Mouse (Mus musculus): ENCODE measurements around the gene Zgrf1.
A peak's percentile ranks its signal among the peaks of the same experiment; 100 is the strongest.

Zgrf1 gene

DNA sequence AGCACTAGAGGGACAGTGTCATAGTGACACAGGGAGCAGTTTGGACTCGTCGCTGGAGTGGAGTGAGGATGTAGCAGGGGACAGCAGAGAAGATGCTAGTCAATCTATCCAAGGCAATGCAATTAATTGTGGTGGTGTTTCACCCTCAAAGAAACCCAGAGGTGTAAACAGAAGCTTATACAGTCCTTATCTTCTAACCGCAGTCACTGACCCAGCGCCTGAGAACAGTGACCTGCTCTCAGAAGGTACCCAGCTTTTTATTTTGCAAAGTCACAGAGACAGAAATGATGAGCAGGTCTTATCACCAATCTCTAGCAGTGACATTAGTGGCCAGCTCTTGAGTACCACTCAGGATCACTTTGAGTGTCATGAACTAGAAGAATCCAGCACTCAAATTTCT is 9.7 kb downstream of the Zgrf1 start:
- DNase-seq = no peak

- no peak for DNase-seq
Measured at GRCm38 (mm10) chr3:127565129-127565528, 11.8 kb downstream of the Zgrf1 start.

- DNase-seq = peak; percentile 20 to 28
Measured at GRCm38 (mm10) chr3:127572557-127572956, 19.3 kb downstream of the Zgrf1 start.

- no peak for DNase-seq
Measured at GRCm38 (mm10) chr3:127597136-127597535, 43.8 kb downstream of the Zgrf1 start.

- no peak for DNase-seq
Measured at GRCm38 (mm10) chr3:127608109-127608508, 54.8 kb downstream of the Zgrf1 start.

GRCm38 (mm10) chr3:127625296-127625695 is 72.0 kb downstream of the Zgrf1 start:
- DNase-seq = peak; percentile 78 to 80

- DNase-seq = no peak
Measured at GRCm38 (mm10) chr3:127625701-127626399, 72.6 kb downstream of the Zgrf1 start.

DNA sequence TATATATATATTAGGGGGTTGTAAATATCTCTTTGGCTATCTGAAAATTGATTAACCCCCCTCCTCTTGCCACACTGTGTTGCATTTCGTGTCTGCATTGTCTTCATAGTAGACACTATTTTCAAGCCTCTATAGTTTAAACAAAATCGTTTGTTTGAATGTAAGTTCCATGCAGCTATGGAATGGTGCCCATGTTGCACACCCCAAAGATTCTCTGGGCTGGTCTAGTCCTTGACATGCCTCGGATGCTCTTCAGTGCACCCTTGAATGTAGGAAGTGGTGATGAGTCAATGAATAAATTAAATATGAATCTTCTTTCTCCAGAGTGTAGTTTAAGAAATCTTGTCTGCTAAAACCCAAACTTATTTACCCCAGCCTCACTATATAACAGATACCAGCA is 73.2 kb downstream of the Zgrf1 start:
- no peak for DNase-seq

GRCm38 (mm10) chr3:127627151-127627955 is 74.1 kb downstream of the Zgrf1 start:
- no peak for DNase-seq

DNA sequence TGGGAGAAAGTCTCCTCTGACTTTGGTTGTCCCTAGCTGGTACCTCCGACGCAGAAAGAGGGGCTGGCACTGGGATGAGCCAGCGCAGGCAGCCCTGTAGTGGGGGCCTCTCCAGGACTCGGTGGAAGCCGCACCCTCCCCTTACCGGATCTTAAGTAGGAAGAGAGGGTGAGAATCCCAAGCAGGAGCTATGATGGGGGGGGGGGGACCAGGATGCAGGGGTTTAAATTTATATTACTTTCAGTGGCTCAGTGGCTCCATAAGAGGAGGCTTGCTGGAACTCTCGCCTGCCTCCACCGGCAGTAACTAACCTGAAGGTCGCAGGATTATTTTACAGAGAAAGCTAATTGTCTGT is 74.6 kb downstream of the Zgrf1 start:
- DNase-seq = no peak

GRCm38 (mm10) chr3:127628311-127629184 is 75.3 kb downstream of the Zgrf1 start:
- DNase-seq = no peak

- DNase-seq = no peak
Measured at GRCm38 (mm10) chr3:127630190-127630589, 76.9 kb downstream of the Zgrf1 start.

GRCm38 (mm10) chr3:127630735-127631372 is 77.6 kb downstream of the Zgrf1 start:
- no peak for DNase-seq

DNA sequence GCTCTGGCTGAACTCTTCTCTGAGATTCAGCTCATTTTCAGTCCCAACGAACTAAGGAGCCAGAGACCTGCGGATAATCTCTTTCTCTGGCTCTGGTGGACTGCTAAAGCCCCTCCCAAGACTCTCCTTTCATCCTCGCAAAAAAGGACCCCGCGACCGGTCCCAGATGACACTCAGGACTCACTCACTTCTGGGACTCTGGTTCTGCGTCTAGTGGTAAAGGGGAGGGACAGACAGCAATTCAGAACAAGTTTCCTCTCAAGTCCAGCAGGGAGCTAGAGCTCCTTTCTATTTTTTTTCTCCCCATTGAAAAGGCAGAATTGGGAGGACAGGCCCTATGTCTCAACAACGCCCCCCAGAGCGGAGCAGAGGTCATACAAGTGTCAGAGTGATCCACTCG is 78.3 kb downstream of the Zgrf1 start:
- no peak for DNase-seq

GRCm38 (mm10) chr3:127632531-127632930 is 79.2 kb downstream of the Zgrf1 start:
- no peak for DNase-seq

DNA sequence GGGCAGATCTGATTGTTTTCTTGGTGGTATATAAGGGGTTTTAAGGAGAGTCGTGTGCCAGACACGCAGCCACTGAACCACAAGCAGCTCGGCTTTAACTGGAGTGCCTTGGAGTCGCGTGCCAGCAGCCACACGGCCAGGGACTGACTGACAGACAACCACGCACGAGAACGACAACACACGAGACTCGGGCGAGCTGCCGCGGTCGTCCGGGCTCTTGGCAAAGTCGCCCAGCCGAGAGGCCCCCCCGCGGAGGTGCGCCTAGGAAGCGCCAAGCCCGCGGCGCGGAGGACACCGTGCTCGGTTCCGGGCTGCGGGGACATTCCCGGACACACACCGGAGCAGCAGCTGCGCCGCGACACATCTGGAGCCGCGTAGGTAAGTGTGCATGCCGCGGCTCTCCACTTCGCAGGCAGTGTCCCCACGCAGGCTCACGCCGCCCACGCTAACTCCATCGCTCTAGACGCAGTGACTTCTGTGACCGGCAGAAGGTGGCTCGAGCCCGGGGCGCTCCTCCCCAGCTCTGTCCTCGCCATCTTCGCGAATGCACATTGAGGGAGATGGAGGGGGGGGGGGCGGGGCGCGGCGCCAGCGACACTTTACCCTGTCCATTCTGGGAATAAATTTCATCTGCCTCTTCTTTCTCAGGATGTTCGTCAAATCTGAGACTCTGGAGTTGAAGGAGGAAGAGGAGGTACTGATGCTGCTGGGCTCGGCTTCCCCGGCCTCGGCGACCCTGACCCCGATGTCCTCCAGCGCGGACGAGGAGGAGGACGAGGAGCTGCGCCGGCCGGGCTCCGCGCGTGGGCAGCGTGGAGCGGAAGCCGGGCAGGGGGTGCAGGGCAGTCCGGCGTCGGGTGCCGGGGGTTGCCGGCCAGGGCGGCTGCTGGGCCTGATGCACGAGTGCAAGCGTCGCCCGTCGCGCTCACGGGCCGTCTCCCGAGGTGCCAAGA is 80.1 kb downstream of the Zgrf1 start, which contains the start of gene Neurog2:
TSS of gene Neurog2 (plus strand) at position 56 of the 953 bp plus-strand sequence.
- DNase-seq = peak in 1 of 2 experiments; percentile 12

GRCm38 (mm10) chr3:127634101-127634983 is 81.1 kb downstream of the Zgrf1 start:
- DNase-seq = peak; percentile 69 to 71

- DNase-seq = no peak
Measured at GRCm38 (mm10) chr3:127634984-127635349, 81.7 kb downstream of the Zgrf1 start.

- peak; percentile 36 to 47 for DNase-seq
Measured at GRCm38 (mm10) chr3:127639875-127640761, 86.8 kb downstream of the Zgrf1 start.

Data from thymus, postnatal 36 days (tissue).